Mouse (Mus musculus): ENCODE measurements around the gene Traf1.

The Traf1 gene

GRCm38 (mm10) chr2:34941061-34941675 is 20.4 kb downstream of the Traf1 start:
- DNase-seq (ENCODE audit: low spot score in 2 of 2), result no peak

- no peak for DNase-seq (ENCODE audit: low spot score in 2 of 2)
Measured at GRCm38 (mm10) chr2:34940246-34940645, 21.3 kb downstream of the Traf1 start.

GRCm38 (mm10) chr2:34938269-34939208 is 23.0 kb downstream of the Traf1 start:
- peak; percentile 50 to 57 for DNase-seq (ENCODE audit: low spot score in 2 of 2)

GRCm38 (mm10) chr2:34937460-34937859 is 24.1 kb downstream of the Traf1 start:
- DNase-seq (ENCODE audit: low spot score in 2 of 2), result no peak

- DNase-seq (ENCODE audit: low spot score in 2 of 2), result no peak
Measured at GRCm38 (mm10) chr2:34927320-34927719, 34.3 kb downstream of the Traf1 start.

GRCm38 (mm10) chr2:34922729-34923128 is 38.8 kb downstream of the Traf1 start:
- DNase-seq (ENCODE audit: low spot score in 2 of 2), result no peak

GRCm38 (mm10) chr2:34920144-34920543 is 41.4 kb downstream of the Traf1 start:
- DNase-seq (ENCODE audit: low spot score in 2 of 2), result peak; percentile 64 to 78

- no peak for DNase-seq (ENCODE audit: low spot score in 2 of 2)
Measured at GRCm38 (mm10) chr2:34915103-34915502, 46.5 kb downstream of the Traf1 start.

- DNase-seq (ENCODE audit: low spot score in 2 of 2), result no peak
Measured at GRCm38 (mm10) chr2:34914823-34915082, 46.8 kb downstream of the Traf1 start.

GRCm38 (mm10) chr2:34914069-34914822 is 47.3 kb downstream of the Traf1 start:
- DNase-seq (ENCODE audit: low spot score in 2 of 2), result peak; percentile 44 to 48

GRCm38 (mm10) chr2:34913218-34914068 is 48.1 kb downstream of the Traf1 start, which contains the start of gene Phf19:
Phf19 (minus strand) TSS chr2:34914026.
- DNase-seq (ENCODE audit: low spot score in 2 of 2), result peak; percentile 72 to 78

GRCm38 (mm10) chr2:34912613-34913012 is 49.0 kb downstream of the Traf1 start:
- DNase-seq (ENCODE audit: low spot score in 2 of 2), result peak; percentile 53 to 59

GRCm38 (mm10) chr2:34911871-34912270 is 49.7 kb downstream of the Traf1 start:
- no peak for DNase-seq (ENCODE audit: low spot score in 2 of 2)

GRCm38 (mm10) chr2:34909719-34910118 is 51.9 kb downstream of the Traf1 start:
- no peak for DNase-seq (ENCODE audit: low spot score in 2 of 2)

GRCm38 (mm10) chr2:34906861-34907604 is 54.5 kb downstream of the Traf1 start:
- DNase-seq (ENCODE audit: low spot score in 2 of 2), result no peak

- no peak for DNase-seq (ENCODE audit: low spot score in 2 of 2)
Measured at GRCm38 (mm10) chr2:34906426-34906825, 55.1 kb downstream of the Traf1 start.

GRCm38 (mm10) chr2:34904849-34905542 is 56.6 kb downstream of the Traf1 start:
- DNase-seq (ENCODE audit: low spot score in 2 of 2), result peak; percentile 97 to 99

GRCm38 (mm10) chr2:34903652-34904405 is 57.7 kb downstream of the Traf1 start:
- no peak for DNase-seq (ENCODE audit: low spot score in 2 of 2)

GRCm38 (mm10) chr2:34903191-34903590 is 58.4 kb downstream of the Traf1 start:
- DNase-seq (ENCODE audit: low spot score in 2 of 2), result no peak
